Mouse (Mus musculus): ENCODE results near the gene Fmnl2.

- no peak for TF ChIP-seq RCOR1 (conservative IDR thresholded peaks at IDR 0.05; ENCODE audit: low read depth, low read length)
- TF ChIP-seq POLR2A (IDR thresholded peaks at IDR 0.05; ENCODE audit: low read depth, low read length) = no peak
- TF ChIP-seq CTCF (conservative IDR thresholded peaks at IDR 0.05 in 1 of 2, IDR thresholded peaks at IDR 0.05 in 1 of 2; ENCODE audit: low read depth in 2 of 2, low read length in 2 of 2) = peak; percentile 80 to 82
- no peak for TF ChIP-seq CHD2 (IDR thresholded peaks at IDR 0.05; ENCODE audit: low read length)
- TF ChIP-seq EP300 (IDR thresholded peaks at IDR 0.05; ENCODE audit: low read length) = no peak
- TF ChIP-seq MAFK (IDR thresholded peaks at IDR 0.05; ENCODE audit: insufficient replicate concordance, low read length) = no peak
- TF ChIP-seq CHD1 (IDR thresholded peaks at IDR 0.05; ENCODE audit: low read depth, low read length) = no peak
- no peak for TF ChIP-seq ZC3H11A (IDR thresholded peaks at IDR 0.05; ENCODE audit: low read depth, low read length)
- TF ChIP-seq USF1 (IDR thresholded peaks at IDR 0.05; ENCODE audit: low read depth, low read length) = no peak
- TF ChIP-seq NELFE (IDR thresholded peaks at IDR 0.05; ENCODE audit: low read depth, low read length) = no peak
Observed at GRCm38 (mm10) chr2:53121797-53122196, 264.1 kb downstream of the Fmnl2 start.

All from CH12.LX (cell line).